Mouse (Mus musculus) kidney, adult 2 months (tissue): ENCODE data around the gene Ubtf.

ENCODE experiments used
- CTCF ChIP-seq: fragments of 200-500 bp; conservative IDR thresholded peaks from 2 replicates; pipeline ENCODE4 v1.5.1; 2011; ENCODE audit warnings: low read depth, mild to moderate bottlenecking, control low read depth, low read length, moderate library complexity, mixed read lengths; ENCODE audit not compliant: insufficient read depth, insufficient read length
- POLR2A ChIP-seq: fragments of 200-500 bp; IDR thresholded peaks from one replicate; pipeline ENCODE4 v1.6.1; 2011; ENCODE audit warnings: low read depth, low read length, control low read depth

- TF ChIP-seq CTCF (no peak), POLR2A (no peak)
Observed at GRCm38 (mm10) chr11:102350981-102351523, 31.5 kb upstream of the Ubtf start.
